Mouse (Mus musculus) heart, postnatal 0 days (tissue): ENCODE measurements around the gene Gm10273. TPM values are rescaled to one million over a fixed set of nuclear protein-coding genes. Genes with fewer than 3 reads are reported as not detected.

ENCODE experiments used
- ATAC-seq: fragments of 200-750 bp; cut with Nextera tagmentation; 2 replicates; pipeline ENCODE4 v1.8.0; 2017; ENCODE audit warnings: low read depth, moderate number of reproducible peaks, moderate library complexity; ENCODE audit not compliant: insufficient read depth
- DNase-seq: peaks from one replicate; pipeline ENCODE4 v3.0.0-alpha.2; 2016; ENCODE audit warnings: low spot score
- H3K27ac ChIP-seq: fragments of 300-500 bp; sonication (generic); 2 replicates; pipeline ENCODE4 v1.5.1; 2014; ENCODE audit warnings: low read depth, mild to moderate bottlenecking
- H3K27me3 ChIP-seq: fragments of 300-500 bp; sonication (generic); 2 replicates; pipeline ENCODE4 v1.6.1; 2014; ENCODE audit warnings: low read length, mixed read lengths; ENCODE audit not compliant: control insufficient read depth, insufficient read depth
- H3K36me3 ChIP-seq: fragments of 300-500 bp; sonication (generic); replicated peaks from 2 replicates; pipeline ENCODE4 v1.6.1; 2014; ENCODE audit warnings: low read length, mixed read lengths; ENCODE audit not compliant: control insufficient read depth, insufficient read depth
- H3K4me1 ChIP-seq: fragments of 300-500 bp; sonication (generic); 2 replicates; pipeline ENCODE4 v1.6.1; 2014; ENCODE audit warnings: antibody characterized with exemption; ENCODE audit not compliant: control insufficient read depth, insufficient read depth
- H3K4me2 ChIP-seq: fragments of 300-500 bp; sonication (generic); 2 replicates; pipeline ENCODE4 v1.6.1; 2014; ENCODE audit warnings: low read depth, mild to moderate bottlenecking, low read length, moderate library complexity
- H3K4me3 ChIP-seq: fragments of 300-500 bp; sonication (generic); 2 replicates; pipeline ENCODE4 v1.5.1; 2014; ENCODE audit warnings: low read depth, low read length
- H3K9ac ChIP-seq: fragments of 300-500 bp; sonication (generic); replicated peaks from 2 replicates; pipeline ENCODE4 v1.6.1; 2014; ENCODE audit warnings: low read depth, low read length, mixed read lengths
- H3K9me3 ChIP-seq: fragments of 300-500 bp; sonication (generic); replicated peaks from 2 replicates; pipeline ENCODE4 v1.6.1; 2016; ENCODE audit warnings: low read length; ENCODE audit not compliant: control insufficient read depth
- CTCF ChIP-seq: IDR thresholded peaks from 2 replicates; pipeline ENCODE4 v1.5.1; 2016; ENCODE audit warnings: antibody characterized with exemption, control low read depth, low read depth
- EP300 ChIP-seq: IDR thresholded peaks from 2 replicates; pipeline ENCODE4 v1.6.1; 2016; ENCODE audit warnings: antibody characterized with exemption, low read depth
- WGBS: fragments of 180-500 bp; shearing (Covaris S2); extraction: QIAGEN DNeasy Blood & Tissue Kit; methylation state at CpG from one replicate; pipeline ENCODE4 v1.1.7; 2014; 5-methylcytosine and 5-hydroxymethylcytosine counted together
- polyA plus RNA-seq: library from polyadenylated mRNA; unstranded; fragments of >200 nt; fragmentation: Nextera tagmentation; extraction: Ambion mirVana; gene quantifications from 2 replicates; pipeline ENCODE4 v1.2.1, GENCODE M21; 2015
- total RNA-seq: library from RNA; depleted of rRNA; stranded (reverse); fragments of >200 nt; gene quantifications from 2 replicates; pipeline ENCODE4 v1.2.3, GENCODE M21; 2014; ENCODE audit warnings: low replicate concordance

Gene Gm10273
- total and polyA plus RNA-seq, 2 experiments from 2014 or later: 9.5 to 19.2 TPM

GRCm38 (mm10) chr10:59367206-59367605 lies 28.2 kb upstream of the Gm10273 start:
- WGBS: 68% methylated on average over 4 of the region's 4 CpGs

DNA sequence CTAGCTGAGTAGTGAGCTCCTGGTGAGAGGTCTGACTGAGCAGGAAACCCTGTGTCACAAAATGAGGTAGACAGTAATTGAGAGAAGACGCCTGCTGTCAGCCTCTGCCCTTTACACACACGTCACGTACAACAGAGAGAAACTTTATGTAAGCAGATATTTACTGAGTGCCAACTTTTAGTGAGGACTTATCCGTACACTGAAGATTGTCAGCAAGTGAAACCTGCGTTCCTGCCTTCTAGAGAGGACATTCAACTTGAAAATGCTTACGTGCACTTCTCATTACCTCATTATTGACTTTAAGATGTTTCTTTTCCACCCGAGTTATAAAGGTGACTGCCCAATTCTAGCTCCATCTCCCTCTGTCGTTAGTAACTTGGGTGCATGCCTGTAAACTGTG lies 26.7 kb upstream of the Gm10273 start:
- H3K27me3 ChIP-seq: no peaks in the 10 kb centered on the region
- ATAC-seq (no peak), DNase-seq (no peak)
- H3K4me3 ChIP-seq: no peak overlapping the region
- H3K9me3 ChIP-seq: no peaks in the 10 kb centered on the region
- no peak overlapping the region for H3K27ac ChIP-seq
- no peak overlapping the region for H3K4me2 ChIP-seq
- TF ChIP-seq CTCF (no peak), EP300 (no peak)
- WGBS: 88% methylated on average over 8 of the region's 8 CpGs
- no peak overlapping the region for H3K9ac ChIP-seq
- no peaks in the 10 kb centered on the region for H3K4me1 ChIP-seq
- peaks cover 87% of the 10 kb centered on the region for H3K36me3 ChIP-seq

More at GRCm38 (mm10) chr10:59367206-59367605, 28.2 kb upstream of the Gm10273 start:
- TF ChIP-seq EP300: no peak
- TF ChIP-seq CTCF: no peak
- H3K4me2 ChIP-seq: no peak overlapping the region
- H3K4me3 ChIP-seq: no peak overlapping the region
- no peak overlapping the region for H3K9ac ChIP-seq
- no peak for ATAC-seq
- H3K9me3 ChIP-seq: no peaks in the 10 kb centered on the region
- no peak overlapping the region for H3K27ac ChIP-seq
- peaks cover 87% of the 10 kb centered on the region for H3K36me3 ChIP-seq
- no peaks in the 10 kb centered on the region for H3K4me1 ChIP-seq
- no peak for DNase-seq
- H3K27me3 ChIP-seq: no peaks in the 10 kb centered on the region

DNA sequence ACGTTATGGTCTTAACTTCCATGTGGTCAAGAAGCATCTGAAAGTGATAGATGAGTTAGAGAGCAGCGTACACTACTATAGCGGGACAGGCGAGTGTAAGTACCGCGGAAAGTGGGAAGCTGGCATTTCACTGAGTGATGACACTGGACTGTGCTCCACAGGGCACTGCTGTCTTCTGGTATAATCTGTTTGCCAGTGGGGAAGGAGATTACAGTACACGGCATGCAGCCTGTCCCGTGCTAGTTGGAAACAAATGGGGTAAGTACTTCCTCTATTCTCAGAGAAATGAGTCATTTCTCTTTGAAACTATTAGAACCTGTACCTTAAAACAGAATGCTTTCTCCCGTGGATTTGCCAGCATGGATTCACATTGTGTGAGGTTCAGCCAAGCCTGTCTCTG lies 26.0 kb upstream of the Gm10273 start:
- ATAC-seq (no peak), DNase-seq (no peak)
- TF ChIP-seq CTCF: no peak
- TF ChIP-seq EP300: no peak
- H3K36me3 ChIP-seq: peaks cover 87% of the 10 kb centered on the region
- no peak overlapping the region for H3K9ac ChIP-seq
- H3K27me3 ChIP-seq: no peaks in the 10 kb centered on the region
- no peaks in the 10 kb centered on the region for H3K9me3 ChIP-seq
- no peaks in the 10 kb centered on the region for H3K4me1 ChIP-seq
- 84% methylated on average over 9 of the region's 9 CpGs for WGBS
- H3K4me2 ChIP-seq: no peak overlapping the region
- no peak overlapping the region for H3K4me3 ChIP-seq
- H3K27ac ChIP-seq: no peak overlapping the region

DNA sequence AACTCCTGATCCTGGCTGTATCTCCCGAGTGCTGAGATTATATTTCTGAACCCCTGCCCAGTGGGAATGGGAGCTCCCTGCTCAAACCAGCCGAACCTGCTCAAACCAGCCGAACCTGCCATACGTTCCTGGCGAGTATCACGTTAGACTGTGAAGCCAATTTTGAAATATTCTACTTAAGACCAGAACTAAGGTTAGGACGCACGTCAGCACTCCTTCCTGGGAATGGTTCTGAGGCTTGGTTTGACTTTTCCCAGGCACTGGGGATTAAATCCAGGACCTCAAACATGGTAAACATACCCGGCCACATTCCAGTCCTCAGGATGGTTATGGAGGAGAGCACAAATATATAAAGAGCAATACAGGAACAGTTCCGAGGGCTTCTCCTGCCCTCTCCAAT lies 17.5 kb upstream of the Gm10273 start:
- TF ChIP-seq EP300 (no peak), CTCF (no peak)
- Histone ChIP-seq H3K9me3 (no peaks in the 10 kb centered on the region), H3K27me3 (no peaks in the 10 kb centered on the region), H3K4me2 (no peak overlapping the region), H3K36me3 (peaks cover 22% of the 10 kb centered on the region), H3K4me1 (no peaks in the 10 kb centered on the region), H3K4me3 (no peak overlapping the region), H3K27ac (no peak overlapping the region), H3K9ac (no peak overlapping the region)
- DNase-seq (no peak), ATAC-seq (no peak)
- WGBS: 83% methylated on average over 10 of the region's 10 CpGs

DNA sequence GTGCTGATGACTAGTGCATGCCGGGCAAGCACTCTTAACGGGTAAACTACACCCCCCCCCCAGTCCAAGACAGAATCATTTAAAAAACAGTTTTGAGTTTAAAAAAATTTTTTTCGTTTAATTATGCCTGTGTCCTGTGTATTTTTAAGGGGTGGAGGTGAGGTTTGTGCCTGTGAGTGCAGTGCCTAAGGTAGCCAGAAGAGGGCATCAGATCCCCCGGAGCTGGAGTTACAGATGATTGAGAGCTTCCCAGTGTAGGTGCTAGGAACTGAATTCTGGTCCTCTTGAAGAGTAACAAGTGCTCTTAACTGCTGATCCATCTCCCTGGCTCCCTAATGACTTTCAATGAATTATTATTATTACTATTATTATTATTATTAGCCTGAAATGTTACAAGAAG lies 16.7 kb upstream of the Gm10273 start:
- no peak for DNase-seq
- H3K4me3 ChIP-seq: no peak overlapping the region
- peak; percentile 18; the same call in 1 of the 2 replicates for TF ChIP-seq CTCF
- no peak for TF ChIP-seq EP300
- WGBS: 94% methylated on average over 4 of the region's 4 CpGs
- no peak overlapping the region for H3K4me2 ChIP-seq
- H3K27ac ChIP-seq: no peak overlapping the region
- H3K9ac ChIP-seq: no peak overlapping the region
- no peaks in the 10 kb centered on the region for H3K9me3 ChIP-seq
- H3K27me3 ChIP-seq: no peaks in the 10 kb centered on the region
- no peak for ATAC-seq
- no peaks in the 10 kb centered on the region for H3K4me1 ChIP-seq
- H3K36me3 ChIP-seq: peaks cover 15% of the 10 kb centered on the region

DNA sequence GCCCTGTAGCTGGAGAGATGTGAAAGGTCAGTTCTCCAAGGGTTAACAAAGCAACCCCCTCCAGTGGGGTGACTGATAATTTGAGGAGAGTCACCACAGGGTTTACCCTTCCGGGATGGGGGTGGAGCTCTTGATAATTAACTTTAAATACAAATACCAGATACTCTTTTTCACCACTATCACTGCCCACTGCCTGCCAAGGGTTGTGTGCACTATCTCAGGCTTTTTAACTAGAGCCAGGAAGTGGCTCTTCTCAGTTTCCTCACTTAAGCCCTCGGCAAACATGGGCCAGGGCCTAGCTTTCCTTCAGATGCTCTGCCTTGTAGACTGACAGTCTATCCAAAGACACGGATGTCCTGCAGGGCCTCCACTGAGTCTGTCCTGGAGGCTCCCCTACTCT lies 15.5 kb upstream of the Gm10273 start:
- TF ChIP-seq EP300 (no peak), CTCF (no peak)
- no peak overlapping the region for H3K4me2 ChIP-seq
- no peak overlapping the region for H3K27ac ChIP-seq
- H3K9ac ChIP-seq: no peak overlapping the region
- no peaks in the 10 kb centered on the region for H3K27me3 ChIP-seq
- no peaks in the 10 kb centered on the region for H3K9me3 ChIP-seq
- 9% methylated on average over 3 of the region's 3 CpGs for WGBS
- H3K4me3 ChIP-seq: no peak overlapping the region
- ATAC-seq (no peak), DNase-seq (no peak)
- peaks cover 3% of the 10 kb centered on the region; the same call in 1 of the 2 replicates for H3K36me3 ChIP-seq
- no peaks in the 10 kb centered on the region for H3K4me1 ChIP-seq
